Mouse (Mus musculus) kidney, adult 2 months (tissue): ENCODE data around the gene Sgta. TPM values are rescaled to one million over a fixed set of nuclear protein-coding genes. Genes with fewer than 3 reads are reported as not detected.
"Not testable (repeated sequence)": the region's sequence is repeated elsewhere in the genome, so short reads cannot be mapped to it uniquely, and the experiment has no call there.

Source experiments
- DNase-seq: peaks from one replicate; pipeline ENCODE4 v3.0.0; 2021
- H3K27ac ChIP-seq: fragments of 200-500 bp; 2 replicates; pipeline ENCODE4 v1.5.1; 2012; ENCODE audit warnings: low read depth, low read length, control low read depth, inconsistent platforms; ENCODE audit not compliant: insufficient read depth
- H3K27me3 ChIP-seq: fragments of 200-500 bp; replicated peaks from 2 replicates; pipeline ENCODE4 v1.6.1; 2012; ENCODE audit warnings: mild to moderate bottlenecking, moderate library complexity, low read length, inconsistent platforms; ENCODE audit not compliant: control insufficient read depth, insufficient read depth
- H3K36me3 ChIP-seq: fragments of 200-500 bp; 2 replicates; pipeline ENCODE4 v1.6.1; 2012; ENCODE audit warnings: mild to moderate bottlenecking, moderate library complexity, low read length, inconsistent platforms; ENCODE audit not compliant: control insufficient read depth, insufficient read depth
- H3K4me1 ChIP-seq: fragments of 200-500 bp; 2 replicates; pipeline ENCODE4 v1.6.1; 2011; ENCODE audit warnings: low read length; ENCODE audit not compliant: control insufficient read depth, insufficient read depth
- H3K4me3 ChIP-seq: fragments of 200-500 bp; 2 replicates; pipeline ENCODE4 v1.5.1; 2011; ENCODE audit warnings: mild to moderate bottlenecking, low read depth, low read length, control low read depth; ENCODE audit not compliant: insufficient read depth
- CTCF ChIP-seq: fragments of 200-500 bp; conservative IDR thresholded peaks from 2 replicates; pipeline ENCODE4 v1.5.1; 2011; ENCODE audit warnings: low read depth, mild to moderate bottlenecking, control low read depth, low read length, moderate library complexity, mixed read lengths; ENCODE audit not compliant: insufficient read depth, insufficient read length
- POLR2A ChIP-seq: fragments of 200-500 bp; IDR thresholded peaks from one replicate; pipeline ENCODE4 v1.6.1; 2011; ENCODE audit warnings: low read depth, low read length, control low read depth
- WGBS: fragments of 180-500 bp; shearing (Covaris S2); methylation state at CpG from one replicate; pipeline ENCODE4 v1.1.7; 2018; 5-methylcytosine and 5-hydroxymethylcytosine counted together
- polyA plus RNA-seq: library from polyadenylated mRNA; depleted of rRNA; stranded (reverse); fragments of >200 nt; gene quantifications from 2 replicates; pipeline ENCODE4 v1.2.3, GENCODE M21; 2012

Gene Sgta
- polyA plus RNA-seq, 1 experiment: 183 TPM

- Histone ChIP-seq H3K36me3 (no peaks in the 10 kb centered on the region), H3K4me1 (peaks cover 6% of the 10 kb centered on the region; the same call in 1 of the 2 replicates), H3K27me3 (no peaks in the 10 kb centered on the region), H3K27ac (no peak overlapping the region), H3K4me3 (no peak overlapping the region)
- DNase-seq: peak; percentile 27
- WGBS: 77% methylated on average over 23 of the region's 23 CpGs
- TF ChIP-seq POLR2A: no peak
- no peak for TF ChIP-seq CTCF
Measured at GRCm38 (mm10) chr10:81057406-81058130, 2.4 kb downstream of the Sgta start.

DNA sequence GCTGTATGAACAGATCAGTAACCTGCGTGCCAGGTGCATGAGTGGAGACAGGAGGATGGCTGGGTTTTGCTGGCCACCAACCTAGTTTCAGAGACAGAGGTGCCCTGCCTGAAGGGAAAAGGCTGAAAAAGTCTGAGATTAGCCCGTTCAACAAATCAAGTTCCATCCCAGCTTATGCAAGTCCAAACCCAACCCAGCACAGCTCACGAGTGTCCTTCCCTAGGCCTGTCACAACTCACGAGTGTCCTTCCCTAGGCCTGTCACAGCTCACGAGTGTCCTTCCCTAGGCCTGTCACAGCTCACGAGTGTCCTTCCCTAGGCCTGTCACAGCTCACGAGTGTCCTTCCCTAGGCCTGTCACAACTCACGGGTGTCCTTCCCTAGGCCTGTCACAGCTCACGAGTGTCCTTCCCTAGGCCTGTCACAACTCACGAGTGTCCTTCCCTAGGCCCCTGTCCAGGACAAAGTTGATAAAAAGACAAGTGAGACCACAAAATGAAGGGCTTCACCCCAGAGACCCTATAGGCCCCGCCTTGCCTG is 4.1 kb downstream of the Sgta start:
- not testable (repeated sequence) for DNase-seq, H3K27ac ChIP-seq, H3K27me3 ChIP-seq, H3K36me3 ChIP-seq, H3K4me3 ChIP-seq, H3K4me1 ChIP-seq
- WGBS: 82% methylated on average over 11 of the region's 11 CpGs

DNA sequence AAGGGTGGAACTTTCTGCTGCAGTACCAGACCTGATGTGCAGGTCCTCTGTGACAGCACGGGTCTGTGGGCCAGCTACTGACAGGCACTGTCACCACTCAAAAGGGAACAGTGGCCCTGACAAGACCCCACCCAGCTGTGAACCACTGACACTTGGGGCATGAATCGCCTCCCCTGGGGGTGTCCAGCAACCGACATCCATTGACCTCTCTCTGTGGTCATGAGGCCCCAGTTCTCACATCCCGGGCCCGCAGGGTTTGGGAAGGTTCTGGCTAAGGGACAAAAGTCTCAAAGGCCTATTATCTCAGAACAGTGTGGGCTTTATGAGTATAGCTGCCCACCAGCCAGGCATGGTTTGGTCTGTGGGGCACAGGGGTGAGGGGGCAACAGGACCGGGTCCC is 4.8 kb downstream of the Sgta start:
- Histone ChIP-seq H3K27ac (no peak overlapping the region), H3K4me1 (peaks cover 6% of the 10 kb centered on the region; the same call in 1 of the 2 replicates), H3K4me3 (no peak overlapping the region), H3K27me3 (no peaks in the 10 kb centered on the region), H3K36me3 (no peaks in the 10 kb centered on the region)
- TF ChIP-seq CTCF (no peak), POLR2A (no peak)
- DNase-seq: no peak
- 83% methylated on average over 6 of the region's 6 CpGs for WGBS

- DNase-seq: no peak
- H3K27ac ChIP-seq: no peak overlapping the region
- no peaks in the 10 kb centered on the region for H3K4me1 ChIP-seq
- 83% methylated on average over 5 of the region's 5 CpGs for WGBS
- TF ChIP-seq POLR2A (no peak), CTCF (no peak)
- no peak overlapping the region for H3K4me3 ChIP-seq
- peaks cover 2% of the 10 kb centered on the region; the same call in 1 of the 2 replicates for H3K36me3 ChIP-seq
- no peaks in the 10 kb centered on the region for H3K27me3 ChIP-seq
Measured at GRCm38 (mm10) chr10:81052577-81052976, 7.4 kb downstream of the Sgta start.

GRCm38 (mm10) chr10:81051133-81051532 is 8.8 kb downstream of the Sgta start:
- 94% methylated on average over 6 of the region's 6 CpGs for WGBS
- Histone ChIP-seq H3K4me1 (no peaks in the 10 kb centered on the region), H3K36me3 (peaks cover 2% of the 10 kb centered on the region; the same call in 1 of the 2 replicates), H3K4me3 (no peak overlapping the region), H3K27me3 (no peaks in the 10 kb centered on the region), H3K27ac (no peak overlapping the region)
- DNase-seq: no peak
- no peak for TF ChIP-seq CTCF
- TF ChIP-seq POLR2A: no peak

DNA sequence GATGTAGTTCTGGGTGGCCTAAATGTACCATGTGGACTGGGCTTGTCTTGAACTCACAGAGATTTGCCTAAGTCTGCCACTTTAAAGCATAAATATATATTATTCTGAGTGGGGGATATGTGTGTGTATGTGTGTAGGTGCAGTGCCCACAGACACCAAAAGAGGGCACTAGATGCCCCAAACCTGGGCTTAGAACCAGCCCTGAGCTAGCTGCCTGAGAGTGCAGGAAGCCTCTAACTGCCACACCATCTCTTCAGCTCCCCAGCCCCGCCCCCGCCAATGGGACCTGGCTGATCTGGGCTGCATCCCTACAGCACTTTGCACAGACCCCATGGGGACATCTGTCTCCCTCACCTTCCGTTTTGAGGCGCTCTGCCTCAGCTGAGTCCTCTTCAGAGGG is 9.3 kb downstream of the Sgta start:
- Histone ChIP-seq H3K36me3 (peaks cover 2% of the 10 kb centered on the region; the same call in 1 of the 2 replicates), H3K4me3 (no peak overlapping the region), H3K27me3 (no peaks in the 10 kb centered on the region), H3K4me1 (no peaks in the 10 kb centered on the region), H3K27ac (no peak overlapping the region)
- peak; percentile 14 for DNase-seq
- WGBS: 93% methylated on average over 4 of the region's 4 CpGs
- no peak for TF ChIP-seq POLR2A
- TF ChIP-seq CTCF: peak; percentile 49

DNA sequence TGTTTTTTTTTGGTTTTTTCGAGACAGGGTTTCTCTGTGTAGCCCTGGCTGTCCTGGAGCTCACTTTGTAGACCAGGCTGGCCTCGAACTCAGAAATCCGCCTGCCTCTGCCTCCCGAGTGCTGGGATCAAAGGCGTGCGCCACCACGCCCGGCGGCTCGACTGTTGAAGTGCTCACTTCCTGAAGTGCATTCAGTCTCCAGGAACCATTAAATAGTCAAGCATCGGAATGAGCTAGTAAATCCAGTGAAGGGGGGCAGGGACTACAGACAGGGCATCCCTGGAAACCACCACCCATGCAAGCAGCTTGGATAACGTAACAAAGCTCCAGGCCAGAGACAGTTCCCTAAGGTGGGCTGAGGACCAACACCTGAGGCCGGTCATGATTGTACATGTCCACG is 14.7 kb downstream of the Sgta start:
- WGBS: 93% methylated on average over 14 of the region's 14 CpGs
- not testable (repeated sequence) for H3K27ac ChIP-seq, H3K27me3 ChIP-seq, DNase-seq, H3K36me3 ChIP-seq, H3K4me1 ChIP-seq, H3K4me3 ChIP-seq
